Mouse (Mus musculus): ENCODE data around the gene Myrfl. TPM values are rescaled to one million over a fixed set of nuclear protein-coding genes. Genes with fewer than 3 reads are reported as not detected.
A peak's percentile ranks its signal among the peaks of the same experiment; 100 is the strongest.

Myrfl gene
- total RNA-seq, 2 experiments from 2014 or later = not detected

DNA sequence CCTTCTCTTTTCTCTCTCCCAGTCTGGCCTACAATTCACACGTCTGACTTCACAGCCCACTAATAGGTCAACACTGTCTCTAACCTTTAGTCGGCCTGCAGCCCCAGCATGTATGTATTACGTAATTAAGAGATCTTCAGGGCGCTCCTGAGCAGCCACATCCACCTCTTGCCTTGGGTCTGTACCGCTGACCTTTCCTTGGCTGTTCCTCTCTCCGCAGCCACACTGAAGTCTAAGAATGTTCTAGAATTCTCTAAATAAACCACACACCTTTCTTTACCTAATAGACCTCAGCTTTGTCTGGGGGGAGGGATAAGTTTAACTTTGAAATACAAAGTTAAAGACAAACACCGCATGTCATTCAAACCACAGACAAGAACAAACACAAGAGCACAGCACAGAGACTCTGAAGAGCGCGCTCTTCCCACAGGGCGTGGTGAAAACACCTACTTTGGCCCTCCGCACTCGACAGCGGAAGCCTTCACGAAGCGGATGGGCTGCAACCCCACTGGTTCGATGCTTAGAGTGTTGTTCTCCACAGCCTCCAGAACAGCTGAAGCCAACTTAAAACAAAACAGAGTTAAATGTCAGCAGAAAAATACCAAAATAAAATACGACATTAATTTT is 17.0 kb upstream of the Myrfl start:
- no peak for DNase-seq (ENCODE audit: low spot score in 2 of 2)

DNA sequence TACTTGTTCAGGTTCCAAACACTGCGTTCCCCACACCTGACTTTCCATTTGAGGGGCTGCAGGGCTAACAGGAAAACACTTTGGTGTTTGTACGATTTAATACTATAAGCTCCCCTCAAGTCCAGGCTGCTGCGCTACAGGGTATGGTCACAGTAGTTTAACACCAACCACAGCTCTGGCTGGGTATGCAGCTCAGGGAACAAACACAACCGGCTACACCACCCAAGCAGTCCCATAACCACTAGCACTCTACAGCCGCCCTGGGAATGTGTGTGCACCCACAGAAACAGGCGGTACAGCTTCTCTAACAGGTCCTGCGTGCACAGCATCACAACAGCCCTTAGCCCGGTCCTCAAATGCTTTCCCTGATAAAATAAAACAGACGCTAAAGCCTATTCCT is 16.1 kb upstream of the Myrfl start:
- no peak for DNase-seq (ENCODE audit: low spot score in 2 of 2)

DNA sequence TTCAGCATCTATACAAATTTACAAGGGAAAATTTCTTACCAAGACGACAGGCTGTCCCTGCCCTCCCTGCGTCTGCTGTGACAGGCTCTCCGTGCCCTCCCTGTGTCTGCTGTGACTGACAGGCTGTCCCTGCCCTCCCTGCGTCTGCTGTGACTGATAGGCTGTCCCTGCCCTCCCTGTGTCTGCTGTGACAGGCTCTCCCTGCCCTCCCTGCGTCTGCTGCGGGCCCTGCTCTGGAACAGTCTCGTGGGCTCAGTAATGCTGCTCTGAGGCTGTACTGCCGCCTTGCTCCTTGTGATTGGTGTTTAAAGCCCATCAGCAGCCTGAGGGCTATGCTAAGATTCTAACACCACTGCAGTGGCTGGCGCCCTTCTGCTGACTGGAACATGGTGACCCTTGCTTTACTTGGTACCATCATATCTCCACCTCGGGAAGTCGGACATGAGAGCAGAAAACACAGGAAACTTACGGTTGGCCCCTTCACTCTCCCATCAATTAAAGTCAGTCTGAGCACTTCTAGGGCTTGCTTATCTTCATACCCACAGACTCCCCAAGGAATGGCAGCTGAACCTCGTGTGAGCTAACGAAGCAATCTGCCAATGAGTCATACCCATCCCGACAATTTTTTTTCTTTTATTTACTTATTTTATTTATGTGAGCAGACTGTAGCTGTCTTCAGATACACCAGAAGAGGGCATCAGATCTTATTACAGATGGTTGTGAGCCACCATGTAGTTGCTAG is 12.4 kb upstream of the Myrfl start:
- no peak for DNase-seq (ENCODE audit: low spot score in 2 of 2)

DNA sequence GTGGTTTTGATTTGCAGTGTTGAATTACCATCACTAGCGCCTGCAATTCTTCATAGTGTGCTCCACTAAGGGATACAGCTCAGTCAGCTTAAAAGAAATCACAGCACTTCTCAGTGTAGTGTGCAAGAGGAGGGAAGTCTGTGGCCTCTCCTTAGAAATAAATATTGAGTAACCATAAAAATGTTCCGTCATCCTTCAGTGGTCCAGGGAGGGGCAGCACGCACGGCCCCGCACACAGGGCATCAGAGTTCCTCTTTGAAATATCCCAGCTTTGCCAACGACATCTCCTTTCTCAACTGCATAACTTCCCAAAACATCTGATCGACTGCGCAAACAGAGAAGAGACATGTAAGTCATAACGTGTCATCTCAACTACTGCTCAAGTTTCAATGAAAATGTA is 10.1 kb upstream of the Myrfl start:
- DNase-seq (ENCODE audit: low spot score in 2 of 2) = no peak

DNA sequence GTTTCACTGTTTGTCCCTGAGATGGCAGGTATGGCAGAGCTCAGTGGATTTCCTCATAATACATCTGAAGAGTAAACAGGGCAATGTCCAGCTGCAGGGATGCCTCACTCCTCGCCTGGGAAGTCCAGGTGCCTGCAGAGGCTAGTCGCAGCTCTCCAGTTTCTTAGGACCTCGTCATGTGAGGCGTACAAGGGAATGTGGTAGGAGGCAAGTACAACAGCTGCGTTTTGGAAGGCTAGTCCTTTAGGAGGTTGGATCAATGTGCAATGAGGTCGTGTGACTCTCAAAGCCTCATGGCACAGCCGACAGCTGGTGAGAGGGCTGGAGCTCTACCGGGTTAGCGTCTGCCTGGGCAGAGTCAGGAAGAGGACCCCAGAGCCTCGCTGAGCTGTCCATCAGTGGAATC is 7.8 kb upstream of the Myrfl start:
- no peak for DNase-seq (ENCODE audit: low spot score in 2 of 2)

DNA sequence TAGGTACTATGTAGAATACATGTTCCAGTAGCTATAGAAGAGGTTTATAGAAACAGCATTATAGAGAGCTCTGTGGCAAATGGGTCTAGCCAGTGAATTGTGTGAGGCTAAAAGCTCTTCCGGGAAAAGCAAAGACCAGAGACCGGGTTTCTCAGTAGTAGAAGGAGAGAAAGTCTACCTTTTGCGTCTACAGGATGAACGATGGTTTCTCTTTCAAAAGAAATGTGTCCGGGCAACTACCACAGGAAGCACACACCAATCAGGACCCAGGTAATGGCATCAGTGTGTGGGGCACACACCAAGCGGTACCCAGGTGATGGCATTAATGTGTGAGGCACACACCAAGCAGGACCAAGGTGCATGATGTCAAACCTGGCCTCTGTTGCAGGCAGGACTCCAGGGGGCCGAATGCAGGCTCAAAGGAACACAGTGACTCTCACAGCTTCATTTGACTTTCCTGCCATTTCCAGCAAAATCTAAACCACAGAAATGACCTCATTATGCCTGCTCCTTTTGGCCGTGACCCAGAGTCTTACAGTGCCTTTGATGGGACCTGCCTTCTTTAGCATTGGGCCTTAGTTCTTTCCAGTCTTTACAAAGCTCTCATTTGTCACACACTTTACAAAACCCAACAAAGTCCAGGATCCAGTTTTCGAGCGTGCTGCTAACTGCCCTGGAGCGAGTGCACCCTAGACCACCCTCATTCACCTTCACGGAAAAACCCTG is 1.4 kb downstream of the Myrfl start:
- DNase-seq (ENCODE audit: low spot score in 2 of 2) = no peak

DNA sequence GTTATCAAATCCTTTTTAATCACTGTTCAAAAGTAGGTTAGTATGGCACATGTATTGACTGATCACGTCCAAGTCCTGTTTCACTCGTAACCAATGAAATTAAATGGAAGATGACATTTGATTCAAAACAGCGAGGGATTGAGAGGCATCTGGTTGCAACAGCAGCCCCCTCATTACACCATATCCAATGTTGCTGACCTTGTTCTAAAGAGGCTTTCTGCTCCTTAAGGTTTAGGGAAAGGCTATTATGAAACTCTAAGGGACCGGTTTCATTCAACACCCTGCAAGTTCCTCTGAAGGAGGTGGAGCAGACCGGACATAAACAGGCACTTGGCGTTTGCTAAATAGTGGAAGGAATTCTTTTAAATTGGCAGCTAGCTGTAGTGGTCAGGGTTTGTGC is 2.2 kb downstream of the Myrfl start:
- DNase-seq (ENCODE audit: low spot score in 2 of 2) = no peak

DNA sequence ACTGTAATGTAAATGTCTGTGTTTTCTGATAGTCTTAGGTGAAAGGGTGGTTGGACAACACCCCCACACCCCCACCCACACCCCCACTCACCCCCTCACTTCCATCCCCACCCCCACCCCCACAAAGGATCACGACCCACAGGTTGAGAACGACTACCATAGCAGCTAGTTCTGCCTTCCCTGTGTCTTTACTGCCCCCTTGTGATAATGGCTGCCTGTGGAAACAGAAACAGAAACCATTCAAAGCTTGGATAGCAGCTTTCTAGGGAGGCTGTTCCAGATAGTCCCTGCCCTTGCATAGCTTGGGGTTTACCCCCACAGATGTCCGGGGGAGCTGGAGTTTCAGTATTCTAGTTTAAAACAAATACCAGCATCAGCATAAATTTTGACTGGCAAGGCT is 3.0 kb downstream of the Myrfl start:
- peak in 1 of 2 experiments; percentile 13 for DNase-seq (ENCODE audit: low spot score in 2 of 2)

DNA sequence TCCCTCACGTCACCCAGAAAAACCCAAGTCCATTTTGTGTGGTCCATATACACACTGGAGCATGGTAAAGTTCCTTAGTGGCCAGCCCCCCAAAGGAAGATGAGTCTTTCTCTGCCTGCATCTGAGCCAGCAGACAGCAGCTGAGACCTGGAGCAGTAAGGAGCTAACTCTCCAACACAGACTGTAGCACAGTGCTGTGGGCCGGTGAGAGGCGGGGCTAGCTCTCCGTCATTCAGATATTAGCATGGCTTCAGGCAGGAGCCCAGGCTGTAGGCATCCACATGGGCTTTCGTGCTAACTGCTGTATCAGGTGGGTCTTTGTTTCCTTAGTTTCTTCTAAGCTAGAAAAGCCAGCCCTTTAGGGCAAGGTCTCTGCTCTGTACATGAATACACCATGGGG is 6.1 kb downstream of the Myrfl start:
- DNase-seq (ENCODE audit: low spot score in 2 of 2) = no peak

DNA sequence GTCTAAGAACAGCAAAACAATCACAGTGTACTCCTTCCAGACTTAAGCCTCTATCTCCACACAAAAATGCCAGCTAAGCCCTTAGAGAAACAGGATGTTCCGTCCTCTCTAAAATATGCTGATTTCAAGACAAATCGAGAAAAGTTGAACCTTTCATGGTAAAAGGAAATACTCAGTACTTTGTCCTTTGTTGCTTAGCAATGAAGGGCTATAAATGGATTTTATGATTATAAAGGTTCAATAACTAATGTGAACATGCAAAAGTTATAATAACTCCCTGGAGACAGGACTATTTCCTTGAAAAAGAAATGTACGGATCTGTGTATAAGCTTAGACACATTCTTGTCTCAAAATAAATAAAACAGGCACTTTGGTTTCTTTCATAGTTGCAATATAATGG is 12.2 kb downstream of the Myrfl start:
- DNase-seq (ENCODE audit: low spot score in 2 of 2) = no peak

DNA sequence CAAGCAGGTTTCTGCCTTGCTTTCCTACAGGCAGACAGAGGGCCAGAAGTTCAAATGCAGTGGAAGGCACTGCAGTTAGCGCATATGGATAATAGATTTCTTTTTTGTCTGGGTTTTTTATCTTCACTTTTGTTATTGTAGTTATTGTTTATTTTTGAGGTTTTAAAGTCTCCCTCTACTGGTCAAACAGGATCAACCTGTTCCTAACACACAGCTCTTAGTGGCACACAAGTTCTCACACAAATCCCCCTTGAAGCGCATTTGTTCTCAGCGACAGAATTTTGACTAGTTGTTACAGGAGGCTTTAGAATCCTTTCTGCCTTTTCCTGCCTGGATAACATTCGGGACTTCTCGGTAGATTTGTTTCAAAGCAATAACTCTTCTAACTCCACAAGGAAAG is 13.2 kb downstream of the Myrfl start:
- DNase-seq (ENCODE audit: low spot score in 2 of 2) = no peak

DNA sequence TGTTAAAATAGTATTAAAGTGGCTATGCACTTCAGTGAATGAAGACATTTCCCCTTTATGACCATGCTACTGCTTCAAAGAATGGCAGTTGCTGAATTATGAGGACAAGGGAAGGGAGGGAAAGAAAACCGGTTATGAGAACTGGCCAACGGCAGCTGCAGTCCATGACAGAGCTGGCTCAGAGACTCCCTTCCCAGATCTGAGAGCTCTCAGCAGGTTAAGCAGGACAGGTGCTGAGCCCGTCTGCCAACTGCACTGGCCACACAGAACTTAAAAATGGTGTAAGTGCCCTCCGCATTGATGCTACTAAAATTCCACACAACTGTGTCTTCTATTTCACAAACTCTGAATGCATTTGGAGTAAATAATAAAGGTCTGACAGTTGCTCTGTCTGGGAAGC is 19.3 kb downstream of the Myrfl start:
- DNase-seq (ENCODE audit: low spot score in 2 of 2) = no peak

DNA sequence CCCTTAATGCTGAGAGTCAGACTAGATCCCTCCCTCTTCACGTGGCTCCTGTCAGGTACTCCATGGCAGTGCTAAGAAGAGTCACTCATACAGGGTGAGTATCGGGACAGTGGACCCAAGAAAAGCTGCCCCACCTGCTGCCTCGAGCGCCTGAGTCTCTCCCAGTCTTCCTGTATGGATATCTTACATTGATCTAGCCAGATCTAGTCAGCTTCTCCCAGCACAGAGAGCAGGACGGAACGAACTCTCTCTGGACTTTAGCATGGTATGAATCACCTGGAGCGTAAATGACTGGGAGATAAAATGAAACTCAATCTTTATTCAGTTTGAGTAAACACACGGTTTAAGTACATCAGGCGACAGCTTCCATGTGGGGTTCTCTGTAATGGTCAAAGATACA is 22.2 kb downstream of the Myrfl start:
- no peak for DNase-seq (ENCODE audit: low spot score in 2 of 2)

DNA sequence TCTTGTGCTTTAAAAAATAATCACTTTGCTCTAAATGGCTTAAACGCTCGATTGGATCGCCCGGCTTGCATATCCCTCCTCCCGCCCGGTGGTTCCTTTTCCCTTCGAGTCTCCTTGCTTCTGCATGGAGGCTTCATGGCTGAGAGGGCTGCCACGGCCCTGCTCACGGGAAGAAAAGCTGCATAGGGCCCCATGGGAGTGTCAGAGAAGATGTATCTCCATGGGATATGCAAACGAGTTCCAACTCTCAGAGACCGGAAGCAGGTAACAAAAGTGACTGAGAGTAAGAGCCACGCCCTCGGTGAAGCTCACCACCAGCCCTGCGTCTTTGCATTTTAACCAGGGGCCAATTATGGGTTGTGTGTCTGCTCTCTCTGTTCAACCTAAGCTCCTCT is 24.7 kb downstream of the Myrfl start:
- no peak for DNase-seq (ENCODE audit: low spot score in 2 of 2)

DNA sequence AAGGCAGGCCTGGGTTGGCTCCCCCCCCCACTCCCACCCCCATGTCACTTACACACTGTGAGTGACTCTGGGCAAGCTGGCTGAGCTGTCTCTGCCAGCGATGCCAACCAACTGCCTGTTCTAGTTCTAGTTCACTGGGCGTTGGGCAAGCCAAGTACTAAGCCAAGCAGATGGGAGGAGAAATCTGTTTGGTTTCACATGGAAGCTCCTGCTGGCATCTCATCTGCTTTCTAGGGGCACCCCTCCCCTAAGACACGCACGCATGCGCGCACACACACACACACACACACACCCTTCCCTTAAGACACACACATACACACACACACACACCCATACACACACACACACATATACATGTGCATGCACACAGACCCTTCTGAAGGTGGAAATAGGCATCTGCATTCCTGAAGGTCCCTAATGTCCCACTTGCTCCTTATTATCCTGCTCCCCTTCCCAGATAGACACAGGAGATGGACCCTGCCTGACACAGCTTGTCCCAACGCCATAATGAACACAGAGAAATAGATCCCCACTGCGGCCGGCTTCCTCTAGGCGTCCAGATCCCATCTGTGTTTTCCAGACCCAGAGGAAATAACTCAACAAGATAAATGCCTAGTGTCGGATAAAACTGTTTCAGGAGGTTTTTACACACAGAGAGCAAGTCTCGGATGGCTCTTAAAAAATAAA is 25.2 kb downstream of the Myrfl start:
- no peak for DNase-seq (ENCODE audit: low spot score in 2 of 2)

DNA sequence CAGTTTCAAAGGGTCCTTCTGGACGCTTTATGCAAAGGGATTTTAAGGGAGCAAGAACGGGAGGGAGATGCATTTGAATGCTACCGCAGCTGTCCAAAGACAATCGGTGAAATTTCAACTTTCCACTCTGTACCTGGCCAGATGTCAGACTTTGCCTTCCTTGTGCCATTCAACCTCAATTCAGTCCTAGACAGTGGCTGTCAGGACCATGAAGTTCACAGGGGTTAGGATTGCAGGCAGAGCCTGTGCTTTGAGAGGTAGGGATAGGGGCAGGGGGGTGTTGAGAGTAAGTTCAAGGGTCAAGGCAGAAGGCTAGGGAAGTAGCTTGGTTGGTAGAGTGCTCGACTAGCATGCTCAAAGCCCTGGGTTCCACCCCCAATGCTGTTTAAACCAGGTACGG is 25.9 kb downstream of the Myrfl start:
- no peak for DNase-seq (ENCODE audit: low spot score in 2 of 2)

DNA sequence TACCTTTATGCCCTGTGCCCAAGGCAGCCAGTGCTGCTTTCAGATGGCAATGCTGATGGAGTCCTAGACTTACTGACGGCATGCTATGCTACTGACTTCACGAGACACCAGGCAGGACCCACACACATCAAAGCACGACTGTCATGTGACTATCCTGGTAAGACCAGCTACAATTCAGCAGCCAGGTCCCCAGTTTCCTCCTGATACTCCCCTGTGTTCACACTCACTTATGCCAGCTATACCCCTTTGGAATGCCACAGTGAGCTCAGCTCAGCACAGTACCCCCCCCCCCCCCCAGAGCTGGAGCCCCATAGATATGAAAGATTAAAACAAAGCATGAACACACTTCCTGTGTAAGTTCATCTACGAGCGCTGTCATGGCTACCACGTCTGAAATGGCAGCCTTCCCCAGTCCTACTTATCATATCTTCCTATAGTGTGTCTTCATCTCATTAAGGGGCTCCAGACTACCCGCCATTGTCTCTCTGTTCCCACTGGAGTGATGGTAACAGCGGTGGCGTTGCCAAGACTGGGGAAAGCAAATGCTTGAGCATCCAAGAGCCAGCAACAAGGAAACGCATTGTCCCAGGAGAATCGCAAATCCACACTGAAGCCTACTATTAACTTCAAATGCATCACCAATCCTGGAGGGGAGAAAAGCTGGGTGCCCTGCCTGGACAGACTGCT is 43.4 kb downstream of the Myrfl start:
- no peak for DNase-seq (ENCODE audit: low spot score in 2 of 2)

DNA sequence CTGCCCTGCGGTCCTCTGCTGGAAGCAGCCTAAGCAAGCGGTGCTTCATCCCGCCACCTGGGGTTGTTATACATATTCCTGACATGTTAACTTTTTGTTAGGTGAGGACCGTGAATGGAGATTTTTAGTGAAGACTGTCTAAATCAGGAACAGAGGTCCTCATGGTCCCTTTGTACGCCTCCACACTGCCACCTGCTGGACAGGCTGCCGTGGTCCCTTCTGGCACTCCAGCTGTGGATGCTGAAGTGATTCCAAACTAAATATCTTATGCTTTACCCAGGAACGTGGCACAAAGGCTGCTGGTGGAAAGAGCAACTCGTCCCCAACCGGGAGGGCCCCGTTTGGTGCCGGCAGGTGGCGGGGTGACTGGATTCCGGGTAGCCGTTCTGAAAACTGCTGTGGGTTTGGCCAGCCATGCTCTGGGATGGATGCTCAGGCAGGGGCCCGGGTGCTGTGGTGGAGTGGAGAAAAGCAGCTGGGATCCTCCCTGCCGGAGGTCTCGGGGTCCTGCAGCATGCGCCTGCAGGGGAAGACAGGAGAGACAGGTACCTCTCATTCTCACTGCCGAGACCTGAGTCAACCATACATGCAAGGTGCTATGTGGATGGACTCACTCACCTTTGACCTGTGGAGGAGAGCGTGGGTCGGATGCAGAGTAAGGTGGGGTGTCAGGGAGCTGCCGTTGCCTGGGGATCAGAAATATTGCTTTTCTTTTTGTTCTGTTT is 47.8 kb downstream of the Myrfl start:
- DNase-seq (ENCODE audit: low spot score in 2 of 2) = peak; percentile 79 to 87

DNA sequence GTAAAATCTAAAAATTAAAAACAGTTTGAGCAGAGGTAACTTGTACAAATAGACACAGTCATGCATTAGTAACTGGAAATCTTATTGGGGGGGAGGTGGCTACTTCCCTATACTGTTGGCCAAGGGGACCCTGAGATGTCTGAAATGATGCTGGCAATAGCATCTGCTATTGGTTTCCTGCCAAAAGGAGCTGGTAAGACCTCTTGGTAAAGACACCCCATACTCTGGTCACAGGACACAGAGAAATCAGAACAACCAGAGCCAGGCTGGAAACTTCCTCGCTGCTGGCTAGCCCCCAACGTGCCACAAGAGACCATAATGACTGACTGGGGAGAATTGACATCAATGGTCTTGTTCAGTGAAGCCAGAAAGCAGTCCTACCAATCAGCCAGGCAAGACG is 55.2 kb downstream of the Myrfl start:
- DNase-seq (ENCODE audit: low spot score in 2 of 2) = no peak

DNA sequence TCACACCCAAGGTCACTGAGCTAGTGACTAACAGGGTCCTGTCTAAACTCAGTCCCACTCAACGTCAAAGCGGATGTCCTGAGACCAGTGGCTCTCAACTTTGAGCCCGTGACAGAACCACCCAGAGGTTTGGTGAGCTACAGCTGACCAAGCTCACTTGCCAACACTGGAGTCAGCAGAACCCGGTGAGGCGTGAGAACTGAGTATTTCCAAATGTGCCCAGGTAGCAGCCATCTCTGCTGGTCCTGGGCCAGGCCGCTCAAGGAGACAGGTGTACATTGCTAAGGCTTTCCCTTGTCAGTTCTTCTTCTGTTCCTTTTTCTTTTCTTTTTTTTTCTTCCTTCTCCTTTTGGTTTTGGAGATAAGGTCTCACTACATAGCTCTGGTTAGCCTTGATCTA is 66.0 kb downstream of the Myrfl start:
- DNase-seq (ENCODE audit: low spot score in 2 of 2) = no peak

DNA sequence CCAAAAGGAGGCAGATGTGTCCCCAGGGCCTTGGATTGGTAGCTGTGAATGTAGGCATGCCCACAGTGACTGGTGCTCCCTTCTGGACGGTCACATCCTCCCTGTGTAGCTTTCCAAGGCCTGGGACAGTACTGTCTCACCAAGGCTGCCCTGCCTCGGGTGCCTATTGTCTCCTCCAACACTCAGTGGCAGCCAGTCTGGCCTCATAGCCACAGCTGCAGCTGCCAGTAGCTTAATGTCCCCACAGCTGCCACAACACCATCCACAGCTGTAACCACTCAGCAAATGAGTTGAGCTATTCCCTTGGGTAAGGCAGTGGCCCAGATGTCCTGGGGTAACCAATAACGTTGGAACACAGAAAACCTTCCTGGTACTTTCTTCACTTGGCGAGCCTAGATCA is 68.6 kb downstream of the Myrfl start:
- no peak for DNase-seq (ENCODE audit: low spot score in 2 of 2)
